Mouse (Mus musculus) embryo, embryonic 11.5 days (tissue): ENCODE results near the gene Mknk2.

ENCODE experiments used
- DNase-seq: peaks from one replicate; pipeline ENCODE4 v3.0.0-alpha.2; 2012; ENCODE audit warnings: low read depth, low spot score

Mknk2 gene

DNA sequence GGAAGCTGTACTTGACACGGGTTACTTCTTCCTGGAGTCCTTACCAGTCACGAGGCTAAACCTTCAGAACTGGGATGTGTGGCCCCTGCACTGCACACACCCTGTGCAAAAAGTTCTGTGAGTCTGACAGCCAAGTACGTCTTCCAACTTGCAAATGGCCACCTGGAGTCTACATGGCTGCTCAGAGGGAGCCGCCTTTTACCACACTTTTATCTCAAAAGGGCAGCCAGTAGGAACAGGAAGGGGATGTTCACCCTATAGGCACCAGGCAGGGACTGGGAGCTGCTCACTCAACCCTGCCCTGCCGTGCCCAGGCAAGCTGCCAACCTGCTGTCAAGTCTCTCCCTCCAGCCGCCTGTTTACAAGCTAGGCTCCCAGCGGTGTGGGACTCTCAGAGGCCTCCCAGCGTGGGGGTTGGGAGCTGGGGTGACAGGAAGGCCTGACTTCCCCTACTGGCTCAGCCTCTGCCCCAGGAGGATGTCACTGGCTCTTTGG is at the start of gene Mknk2:
Gene Mknk2 (minus strand): TSS at position 171 of the 495 bp plus-strand sequence.
- no peak for DNase-seq

DNA sequence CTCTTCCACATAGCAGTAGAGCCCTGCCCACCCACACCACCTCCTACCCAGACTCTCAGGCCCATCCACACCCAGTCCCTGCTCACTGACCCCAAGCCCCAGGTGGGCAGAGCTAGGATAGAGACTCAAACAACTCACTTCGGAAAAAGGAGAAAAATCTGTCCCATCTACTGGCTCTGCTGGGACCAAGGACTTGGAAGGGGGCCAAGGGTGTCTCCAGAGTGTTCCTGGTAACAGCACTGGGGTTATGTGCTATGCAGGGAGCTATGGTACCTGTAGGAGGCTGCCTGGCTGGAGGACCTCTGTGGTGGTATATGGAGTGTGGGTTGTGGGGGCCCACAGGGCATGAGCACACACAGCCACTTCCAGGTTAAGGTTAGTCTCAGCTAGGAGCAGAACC is 39.4 kb upstream of the Mknk2 start:
- no peak for DNase-seq

DNA sequence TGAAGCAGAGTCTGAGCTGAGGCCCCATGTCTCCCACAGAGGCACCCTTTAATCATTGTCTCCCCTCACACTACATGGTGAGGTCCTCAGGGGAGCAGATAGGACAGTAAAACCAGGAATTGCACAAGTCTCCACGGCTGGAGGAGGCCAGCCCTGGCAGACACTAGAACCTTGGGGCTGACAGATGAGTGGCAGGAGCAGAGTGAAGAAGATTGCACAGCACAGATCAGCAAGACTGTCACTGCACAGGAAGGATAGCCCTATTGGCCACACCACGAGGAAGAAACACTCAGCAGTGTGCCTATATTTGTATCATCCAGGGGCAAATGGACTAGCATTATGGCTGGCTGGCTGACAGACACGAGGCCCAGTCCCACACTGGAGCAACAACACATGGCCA is 32.9 kb upstream of the Mknk2 start:
- no peak for DNase-seq

DNA sequence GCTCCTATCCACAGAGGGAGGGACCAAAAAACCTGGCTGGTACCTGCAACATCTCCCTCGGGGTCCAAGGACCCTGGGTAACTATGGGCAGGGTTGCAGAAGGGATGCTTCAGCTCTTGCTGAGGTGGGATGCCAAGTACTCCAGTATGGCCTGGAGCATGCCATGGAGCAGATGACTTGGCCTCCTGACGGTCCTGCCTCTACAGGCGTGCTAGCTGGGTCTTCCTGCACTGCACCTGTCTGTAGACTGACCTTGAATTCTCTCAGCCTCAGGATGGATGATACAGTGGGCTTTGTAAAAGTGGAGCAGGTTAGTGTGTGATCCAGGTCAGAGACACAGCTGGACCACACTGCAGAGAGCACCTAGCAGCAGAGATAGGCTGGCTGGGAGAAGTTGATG is 27.6 kb upstream of the Mknk2 start:
- no peak for DNase-seq

DNA sequence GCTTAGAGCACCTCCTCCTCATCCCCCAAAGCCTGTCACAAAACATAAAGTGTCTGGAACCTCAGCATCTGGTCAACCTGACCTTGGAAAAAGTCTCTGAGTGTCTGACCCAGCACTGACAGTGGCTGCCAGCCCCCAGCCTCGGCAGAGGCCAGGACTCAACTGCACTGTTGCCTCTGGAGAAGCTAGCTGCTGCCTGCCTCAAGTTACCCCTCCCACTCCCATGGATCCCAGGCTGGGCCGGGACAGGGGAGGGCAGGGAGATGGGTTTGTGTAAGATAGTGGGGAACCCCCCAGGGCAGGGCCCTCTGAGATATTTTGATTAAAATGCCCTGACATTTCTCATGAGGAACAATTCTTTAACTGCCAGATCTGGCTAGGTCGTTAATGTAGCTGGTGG is 27.1 kb upstream of the Mknk2 start:
- no peak for DNase-seq

DNA sequence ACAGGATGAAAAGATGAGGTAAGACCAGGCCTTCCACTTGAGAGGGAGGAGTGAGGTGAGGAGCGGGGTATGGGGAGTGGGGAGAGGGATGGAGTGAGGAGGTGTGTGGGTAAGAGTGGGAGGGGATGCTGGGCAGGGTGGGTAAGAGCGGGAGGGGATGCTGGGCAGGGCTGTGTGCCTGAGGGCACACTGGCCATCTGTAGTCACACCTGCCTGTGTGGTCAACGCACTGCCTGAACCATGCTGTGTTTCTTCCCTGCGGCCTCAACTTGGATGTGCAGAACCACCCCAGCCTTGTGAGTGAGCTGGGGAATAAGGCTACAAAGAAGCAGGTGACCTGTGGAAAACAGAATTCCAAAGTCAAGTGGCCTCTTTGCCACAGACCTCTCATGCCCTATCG is 26.5 kb upstream of the Mknk2 start:
- no peak for DNase-seq

DNA sequence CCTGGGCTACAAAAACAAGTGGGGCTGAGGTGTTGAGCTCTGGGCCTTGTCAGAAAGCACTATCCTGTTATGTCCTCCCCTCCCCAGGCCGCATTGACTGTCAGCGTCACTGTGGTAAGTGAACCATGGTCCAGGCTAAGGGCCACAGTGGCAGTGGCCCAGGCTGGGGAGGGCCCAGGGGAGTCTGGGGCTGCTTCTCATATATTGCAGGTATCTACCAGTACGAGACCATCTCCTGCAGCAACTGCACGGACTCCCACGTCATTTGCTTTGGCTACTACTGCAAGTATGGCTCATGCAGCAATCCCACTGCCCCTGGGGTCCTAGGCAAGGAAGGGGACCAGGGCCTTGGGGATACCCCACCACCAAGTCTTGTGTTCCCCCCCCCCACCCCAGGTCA is 25.7 kb upstream of the Mknk2 start:
- no peak for DNase-seq

DNA sequence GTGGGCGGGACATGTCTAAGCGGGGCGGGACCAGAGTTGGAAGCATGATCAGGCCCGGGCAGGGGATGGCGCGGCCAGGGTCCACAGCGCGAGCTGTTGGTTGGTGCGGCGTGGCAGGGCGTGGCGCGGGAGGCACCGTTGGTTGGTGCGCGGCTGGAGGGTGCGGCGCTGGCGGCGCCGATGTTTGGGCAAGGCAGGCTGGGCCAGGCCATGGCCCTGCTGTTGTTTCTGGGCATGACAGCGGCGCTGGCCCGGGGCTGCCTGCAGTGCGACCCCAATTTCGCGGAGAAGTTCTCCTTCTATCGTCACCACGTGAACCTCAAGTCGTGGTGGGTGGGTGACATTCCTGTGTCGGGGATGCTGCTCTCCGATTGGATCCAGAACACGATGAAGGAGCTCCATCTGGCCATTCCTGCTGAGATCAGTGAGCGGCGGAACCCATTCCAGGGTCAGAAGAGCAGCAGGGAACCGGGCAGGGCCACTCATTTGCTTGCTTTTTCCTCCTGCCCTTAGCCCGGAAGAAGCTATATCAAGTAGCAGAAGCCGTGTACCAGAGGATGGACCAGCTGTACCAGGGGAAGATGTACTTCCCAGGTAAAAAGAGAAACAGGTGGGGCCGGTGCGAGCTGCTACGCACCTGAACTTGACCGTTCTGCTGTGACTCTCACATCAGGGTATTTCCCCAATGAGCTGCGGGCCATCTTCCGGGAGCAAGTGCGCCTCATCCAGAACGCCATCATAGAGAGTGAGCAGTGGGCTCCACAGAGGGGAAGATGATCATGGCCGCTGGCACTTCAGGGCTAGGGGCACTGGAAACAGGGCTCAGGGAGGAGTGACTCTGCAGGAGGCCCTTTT is 24.9 kb upstream of the Mknk2 start:
- peak; percentile 87 for DNase-seq

DNA sequence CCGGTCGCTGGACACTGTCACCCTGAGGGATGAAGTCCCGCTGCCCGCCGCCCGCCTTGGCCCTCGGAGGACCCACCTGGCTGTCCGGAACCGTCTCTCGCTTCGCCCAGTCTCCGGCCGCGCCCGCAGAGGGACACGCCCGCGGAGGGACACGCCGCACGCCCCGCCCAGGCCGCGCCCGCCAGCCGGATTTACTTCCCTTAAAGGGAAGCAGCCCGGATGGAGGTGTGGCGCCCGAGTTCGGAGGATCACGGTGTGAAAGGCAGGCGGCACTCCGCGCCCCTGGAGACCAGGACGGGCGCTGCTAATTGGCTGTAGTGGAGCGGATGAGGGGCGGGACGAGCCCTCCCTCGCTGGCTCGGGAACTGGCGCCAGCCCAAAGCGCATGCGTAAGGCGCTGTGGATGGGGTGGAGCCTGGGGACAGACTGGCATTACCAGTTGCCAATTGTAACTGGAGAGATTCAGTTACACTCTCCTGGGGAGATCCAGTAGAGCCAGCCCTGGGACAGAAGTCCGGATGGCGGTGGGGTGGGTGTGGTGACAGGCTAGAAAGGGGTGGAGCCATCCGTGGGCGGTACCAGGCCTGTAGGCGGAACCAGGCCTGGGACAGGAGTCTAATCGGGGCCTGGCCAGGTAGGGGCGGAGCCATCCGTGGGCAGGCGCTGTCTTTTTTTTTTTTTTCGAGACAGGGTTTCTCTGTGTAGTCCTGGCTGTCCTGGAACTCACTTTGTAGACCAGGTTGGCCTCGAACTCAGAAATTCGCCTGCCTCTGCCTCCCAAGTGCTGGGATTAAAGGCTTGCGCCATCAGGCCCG is 24.0 kb upstream of the Mknk2 start, which contains the start of the genes Mob3a and Izumo4:
Gene Mob3a (minus strand): TSS at position 257 of the 815 bp plus-strand sequence.
Gene Izumo4 (plus strand): TSS at position 464 of the 815 bp plus-strand sequence.
- peak; percentile 99 for DNase-seq

DNA sequence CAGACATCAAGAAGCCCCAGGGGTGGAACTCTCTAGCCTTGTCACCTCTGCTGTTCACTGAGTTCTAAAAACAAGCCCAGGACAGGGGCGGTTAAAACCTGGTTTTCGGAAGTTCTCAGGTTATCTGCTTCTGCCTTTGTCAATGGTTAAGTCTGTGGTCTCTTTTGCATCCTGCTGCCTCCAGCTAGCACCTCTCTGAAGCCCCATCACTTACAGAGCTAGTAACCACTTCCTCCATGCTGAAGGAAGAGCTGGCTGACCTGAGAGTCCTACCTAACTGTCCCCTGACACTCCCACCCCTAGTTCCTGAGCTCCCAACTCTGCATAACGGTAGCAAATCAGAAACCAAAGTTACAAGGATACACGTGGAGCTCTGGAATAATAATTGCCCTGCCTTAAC is 22.8 kb upstream of the Mknk2 start:
- DNase-seq: no peak

DNA sequence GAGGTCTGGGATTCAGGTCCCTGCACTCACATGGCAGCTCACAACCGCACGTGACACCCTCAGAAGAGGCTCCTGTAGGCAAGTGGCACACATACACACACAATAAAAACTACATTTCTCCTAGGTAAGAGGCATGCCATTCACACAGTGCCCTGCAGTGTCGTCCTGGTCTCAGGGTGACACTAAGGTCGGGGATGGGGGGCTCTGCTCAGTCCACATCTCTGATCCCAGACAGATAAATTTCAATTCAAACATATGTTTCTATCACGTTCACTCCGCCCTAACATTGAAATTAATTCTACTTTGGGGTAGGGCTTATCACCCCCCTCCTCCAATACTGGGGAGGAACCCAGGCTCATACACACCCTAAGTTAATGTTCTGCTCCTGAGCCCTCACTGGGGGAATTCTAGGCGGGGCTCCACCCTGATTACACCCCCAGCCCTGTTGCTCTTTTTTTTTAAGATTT is 22.2 kb upstream of the Mknk2 start:
- DNase-seq: no peak

DNA sequence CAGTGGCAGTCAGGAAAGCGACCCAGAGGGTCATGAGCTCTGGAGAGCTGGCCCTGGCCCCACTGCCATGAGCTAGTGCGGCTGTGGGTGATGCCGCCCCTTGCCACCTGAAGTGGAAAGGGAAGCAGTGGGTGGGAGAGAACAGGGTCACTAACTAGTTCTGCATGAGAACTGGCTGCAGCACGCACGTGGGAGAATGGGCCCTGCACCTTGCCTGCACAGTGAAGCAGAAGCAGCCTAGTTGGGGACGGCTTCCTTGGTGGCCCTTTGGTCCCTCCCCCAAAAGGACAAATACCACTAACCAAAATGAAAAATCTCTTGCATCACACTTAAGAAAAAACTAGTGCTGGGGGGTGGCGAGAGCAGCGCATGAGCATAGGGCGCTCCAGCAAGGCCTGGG is 20.7 kb upstream of the Mknk2 start:
- DNase-seq: no peak

DNA sequence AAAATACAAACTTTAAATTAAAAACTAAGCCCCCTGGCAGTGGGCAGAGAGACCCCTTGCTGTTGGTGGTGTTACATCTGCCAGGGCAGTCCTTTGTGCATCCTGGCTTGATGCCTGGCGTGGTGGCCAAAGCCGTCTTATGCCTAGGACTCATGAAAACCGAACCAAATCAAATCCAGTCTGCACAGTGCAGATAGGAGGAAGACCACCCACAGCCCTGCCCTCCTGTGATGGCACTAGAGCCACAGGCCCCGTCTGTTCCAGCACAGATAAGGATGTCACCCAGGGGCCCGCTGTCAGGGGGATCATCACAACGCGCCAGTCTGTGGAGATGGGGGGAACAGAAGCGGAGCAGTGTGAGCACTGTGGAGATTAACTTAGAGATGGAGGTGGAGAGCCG is 19.9 kb upstream of the Mknk2 start:
- no peak for DNase-seq

DNA sequence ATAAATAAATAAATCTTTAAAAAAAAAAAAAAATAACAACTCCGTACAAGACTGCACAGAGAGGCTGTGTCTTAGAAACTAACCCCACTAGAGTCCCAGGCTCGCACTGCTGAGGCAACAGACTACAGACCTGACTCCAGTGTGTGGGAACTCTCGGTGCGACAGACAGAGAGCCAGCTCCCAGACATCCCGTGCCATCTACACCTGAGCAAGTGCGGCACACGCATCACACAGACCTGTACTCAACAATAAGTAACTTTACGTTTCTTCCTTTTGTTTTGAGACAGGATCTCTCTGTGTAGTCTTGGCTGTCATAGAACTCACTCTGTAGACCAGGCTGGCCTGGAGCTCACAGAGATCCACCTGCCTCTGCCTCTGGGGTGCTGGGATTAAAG is 19.5 kb upstream of the Mknk2 start:
- DNase-seq: no peak

DNA sequence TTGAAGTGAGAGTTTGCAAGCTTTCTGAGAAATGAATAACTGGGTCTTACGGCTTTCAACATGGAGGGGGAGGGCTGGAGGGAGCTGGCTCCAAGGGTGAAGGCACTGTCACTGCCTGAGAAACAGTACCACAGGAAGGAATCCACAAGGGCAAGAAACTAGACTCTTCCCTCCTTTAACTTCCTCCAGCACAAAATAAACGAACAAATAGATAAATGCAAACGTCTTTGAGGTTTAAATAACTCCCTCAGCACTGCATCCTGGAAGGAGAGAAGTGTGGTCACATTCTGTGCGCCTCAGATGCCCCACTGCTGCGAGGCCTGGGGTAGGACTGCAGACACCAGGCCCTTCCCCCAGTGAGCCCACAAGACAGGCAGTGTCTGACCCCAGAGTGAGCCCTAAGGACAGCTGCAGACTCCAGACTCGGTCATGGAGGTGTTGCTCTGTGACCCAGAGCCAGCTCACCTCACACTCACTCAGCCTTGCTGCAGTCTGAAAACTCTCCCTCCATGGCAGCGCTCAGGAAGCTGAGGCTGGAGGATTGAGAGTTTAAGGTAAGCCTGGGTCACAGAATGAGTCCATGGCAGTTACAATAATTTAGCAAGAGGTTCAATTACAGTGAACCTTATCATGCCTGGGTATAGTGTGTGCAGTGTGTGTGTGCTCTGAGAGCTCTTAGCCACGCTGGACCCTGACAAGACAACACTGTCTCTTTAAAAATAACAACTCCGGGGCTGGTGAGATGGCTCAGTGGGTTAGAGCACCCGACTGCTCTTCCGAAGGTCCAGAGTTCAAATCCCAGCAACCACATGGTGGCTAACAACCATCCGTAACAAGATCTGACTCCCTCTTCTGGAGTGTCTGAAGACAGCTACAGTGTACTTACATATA is 18.8 kb upstream of the Mknk2 start:
- DNase-seq: no peak

DNA sequence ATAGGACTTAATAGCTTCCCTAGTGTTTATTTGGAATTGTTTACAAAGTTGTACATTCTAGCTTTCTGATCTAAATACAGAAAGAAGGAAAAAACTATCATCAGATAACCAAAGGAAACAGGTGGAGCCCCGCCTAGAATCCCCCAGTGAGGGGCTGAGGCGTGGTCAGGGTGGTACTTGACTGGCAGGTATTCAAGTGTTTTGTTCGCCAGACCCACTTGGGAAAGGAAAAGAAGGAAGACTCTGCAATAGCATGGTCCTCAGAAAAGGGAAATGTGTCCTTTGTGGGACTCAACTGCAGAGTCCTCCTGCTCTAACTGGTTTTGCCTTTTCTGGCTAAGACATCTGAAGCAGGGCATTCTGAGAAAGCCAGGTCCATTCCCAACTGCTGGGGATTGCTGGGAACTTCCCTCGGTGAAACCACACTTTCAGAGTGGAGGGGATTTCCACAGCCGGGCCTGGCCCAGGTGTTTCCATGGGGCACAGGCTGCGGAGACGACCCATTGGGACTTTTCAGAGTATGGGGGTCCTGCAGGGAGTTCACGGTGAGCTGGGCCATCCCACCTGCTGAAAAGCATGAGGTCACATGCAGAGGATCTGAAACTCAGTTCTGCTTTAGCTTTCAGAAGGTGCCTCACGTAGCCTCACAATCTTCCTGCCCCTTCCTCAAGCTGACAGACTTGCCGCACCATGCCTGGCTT is 18.0 kb upstream of the Mknk2 start:
- DNase-seq: no peak

DNA sequence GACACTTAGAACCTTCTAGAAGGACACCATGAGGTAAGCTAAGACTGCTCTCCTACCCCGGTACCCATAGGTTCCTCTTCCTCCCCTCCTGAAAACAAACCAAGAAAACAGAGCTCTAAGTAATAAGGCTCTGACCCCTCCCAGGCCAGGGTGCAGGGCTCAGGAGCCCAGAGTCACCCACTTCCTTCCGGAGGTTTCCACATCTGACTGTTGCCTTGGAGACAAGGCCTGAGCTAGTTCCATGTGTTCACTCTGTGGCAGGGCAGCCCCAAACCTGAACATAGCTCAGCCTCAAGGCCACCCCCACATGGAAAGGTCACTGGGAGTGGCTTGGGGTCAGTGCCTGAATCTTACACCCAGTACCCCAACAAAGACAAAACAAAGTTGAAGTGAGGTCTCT is 17.3 kb upstream of the Mknk2 start:
- DNase-seq: no peak

DNA sequence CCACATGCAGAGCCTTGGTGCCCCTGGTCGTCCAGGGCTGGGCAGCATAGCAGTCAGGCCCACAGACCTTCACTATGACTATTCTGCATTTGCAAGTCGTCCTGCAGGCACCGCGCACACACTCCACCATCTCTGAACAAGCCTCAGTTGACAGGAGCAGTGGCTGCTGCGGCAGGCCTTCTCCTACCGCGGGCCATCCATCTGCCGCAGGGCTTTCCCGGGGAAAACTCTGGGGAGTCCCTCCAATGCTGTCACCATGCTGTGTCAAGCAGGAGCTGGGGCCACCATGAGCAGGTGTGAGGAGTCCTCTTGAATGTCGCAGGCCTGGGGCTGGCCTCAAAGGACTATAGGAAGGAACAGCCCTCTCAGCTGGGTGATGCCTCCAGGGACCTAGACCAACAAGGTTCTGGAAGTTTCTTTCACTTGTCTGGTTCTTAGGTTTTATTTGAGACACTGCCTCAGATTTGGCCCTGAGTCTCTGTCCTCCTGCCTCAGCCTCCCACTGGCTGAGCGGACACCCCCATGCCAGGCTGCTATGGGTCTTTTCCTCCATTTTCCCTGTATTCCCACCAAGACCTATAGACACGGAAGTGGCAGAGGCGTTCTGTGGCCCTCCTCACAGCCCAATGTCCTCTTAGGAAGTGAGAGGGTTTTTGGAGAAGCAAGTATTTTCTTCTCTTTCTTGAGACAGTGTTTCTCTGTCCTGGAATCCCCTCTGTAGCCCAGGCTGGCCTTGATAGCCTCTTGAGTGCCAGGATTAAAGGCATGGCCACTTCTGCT is 16.4 kb upstream of the Mknk2 start:
- DNase-seq: no peak

DNA sequence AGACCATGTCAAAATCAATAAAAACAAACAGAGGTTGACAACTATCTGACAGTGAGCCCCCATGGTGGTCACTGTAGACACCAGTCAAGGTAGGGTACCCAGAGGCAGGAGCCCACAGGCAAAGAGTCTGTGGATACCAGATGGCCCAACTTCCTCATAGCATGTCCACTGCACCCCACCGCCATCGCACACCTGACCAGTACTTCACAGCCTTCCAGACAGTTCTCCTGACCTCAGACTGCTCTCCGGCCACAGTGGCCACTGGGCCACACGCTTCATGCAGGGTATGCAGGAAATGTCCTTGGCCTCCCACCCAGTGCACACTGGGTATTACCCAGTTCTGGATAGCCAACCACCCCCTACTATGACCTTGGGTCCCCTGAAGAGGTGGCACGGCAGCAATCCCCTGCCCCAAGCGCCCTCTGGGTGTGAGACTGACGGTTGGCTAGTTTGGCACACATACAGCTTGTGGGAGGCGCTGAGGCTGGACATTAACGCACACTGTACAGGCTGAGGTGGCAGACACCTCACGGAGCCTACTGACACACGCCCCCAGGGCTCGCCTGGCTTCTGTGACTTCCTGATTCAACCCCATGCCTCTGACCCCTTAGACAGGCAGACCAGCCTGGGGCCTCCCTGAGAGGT is 15.6 kb upstream of the Mknk2 start:
- DNase-seq: no peak
